Mouse (Mus musculus) neural tube, embryonic 12.5 days (tissue): ENCODE results near the gene Fam92b. TPM values are rescaled to one million over a fixed set of nuclear protein-coding genes. Genes with fewer than 3 reads are reported as not detected.

Experiments
- ATAC-seq: fragments of 200-750 bp; cut with Nextera tagmentation; 2 replicates; pipeline ENCODE4 v1.8.0; 2017; ENCODE audit warnings: low read depth, mild to moderate bottlenecking, moderate TSS enrichment, moderate library complexity; ENCODE audit not compliant: low FRiP score
- H3K27ac ChIP-seq: fragments of 300-500 bp; sonication (generic); 2 replicates; pipeline ENCODE4 v1.5.1; 2016
- H3K27me3 ChIP-seq: fragments of 300-500 bp; sonication (generic); replicated peaks from 2 replicates; pipeline ENCODE4 v1.6.1; 2016; ENCODE audit warnings: mild to moderate bottlenecking
- H3K36me3 ChIP-seq: fragments of 300-500 bp; sonication (generic); 2 replicates; pipeline ENCODE4 v1.6.1; 2016; ENCODE audit warnings: mild to moderate bottlenecking
- H3K4me1 ChIP-seq: fragments of 300-500 bp; sonication (generic); 2 replicates; pipeline ENCODE4 v1.6.1; 2016
- H3K4me2 ChIP-seq: fragments of 300-500 bp; sonication (generic); replicated peaks from 2 replicates; pipeline ENCODE4 v1.6.1; 2016; ENCODE audit warnings: mild to moderate bottlenecking
- H3K4me3 ChIP-seq: fragments of 300-500 bp; sonication (generic); 2 replicates; pipeline ENCODE4 v1.5.1; 2016
- H3K9ac ChIP-seq: fragments of 300-500 bp; sonication (generic); 2 replicates; pipeline ENCODE4 v1.6.1; 2016; ENCODE audit warnings: mild to moderate bottlenecking
- H3K9me3 ChIP-seq: fragments of 300-500 bp; sonication (generic); 2 replicates; pipeline ENCODE4 v1.6.1; 2016; ENCODE audit warnings: mild to moderate bottlenecking
- WGBS: fragments of 180-500 bp; shearing (Covaris S2); methylation state at CpG from one replicate; pipeline ENCODE4 v1.1.7; 2016; 5-methylcytosine and 5-hydroxymethylcytosine counted together
- polyA plus RNA-seq: library from polyadenylated mRNA; unstranded; fragments of >200 nt; fragmentation: Nextera tagmentation; extraction: Ambion mirVana; gene quantifications from 2 replicates; pipeline ENCODE4 v1.2.1, GENCODE M21; 2016

The Fam92b gene
- polyA plus RNA-seq, 1 experiment from 2014 or later = 1.3 TPM

DNA sequence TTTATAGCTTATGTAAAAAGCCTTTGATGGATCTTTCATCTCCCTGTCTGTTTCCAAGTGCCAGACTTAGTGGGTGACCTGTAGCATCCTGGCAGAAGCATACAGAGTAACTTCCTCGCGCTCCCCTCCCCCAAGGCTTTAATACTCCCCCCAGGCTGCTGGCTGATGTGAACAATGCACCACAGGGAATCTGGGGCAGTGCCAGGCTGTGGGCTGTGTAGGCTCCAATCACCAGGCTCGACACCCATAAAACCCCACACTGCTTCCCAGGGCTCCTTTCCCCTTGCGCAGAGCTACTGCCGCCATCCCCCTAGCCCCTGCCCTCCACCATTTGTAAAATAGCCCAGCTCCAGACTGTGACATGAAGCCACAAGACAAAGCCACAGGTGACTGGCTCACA is 9.4 kb downstream of the Fam92b start:
- Histone ChIP-seq H3K27ac (no peak overlapping the region), H3K9ac (no peak overlapping the region), H3K9me3 (no peaks in the 10 kb centered on the region), H3K36me3 (no peaks in the 10 kb centered on the region), H3K4me2 (peak overlapping the region; percentile 24; the same call in 1 of the 2 replicates), H3K4me1 (peaks cover 10% of the 10 kb centered on the region), H3K27me3 (no peaks in the 10 kb centered on the region), H3K4me3 (no peak overlapping the region)
- peak; percentile 76; the same call in 1 of the 2 replicates for ATAC-seq
- 22% methylated on average over 5 of the region's 5 CpGs for WGBS

DNA sequence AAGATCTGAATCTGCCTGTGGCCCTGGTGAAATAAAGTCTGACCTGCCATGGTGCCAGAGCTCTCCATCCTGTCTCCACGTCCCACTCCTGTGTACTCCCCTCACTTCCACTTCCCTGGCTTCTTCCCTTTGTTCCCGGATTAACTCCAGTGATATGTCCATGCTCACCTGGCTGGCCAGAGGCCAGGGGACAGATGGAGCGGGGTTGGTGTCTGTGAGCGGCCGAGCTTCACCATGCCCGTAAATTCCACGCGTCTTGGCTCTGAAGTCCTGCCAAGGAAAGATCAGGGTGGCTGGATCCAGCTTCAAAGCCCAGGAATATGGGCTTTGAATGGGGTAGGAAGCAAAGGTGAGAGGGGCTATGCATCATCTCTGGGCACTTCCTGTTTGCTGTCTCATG is 10.1 kb downstream of the Fam92b start:
- Histone ChIP-seq H3K9ac (no peak overlapping the region), H3K4me2 (no peak overlapping the region), H3K9me3 (no peaks in the 10 kb centered on the region), H3K27me3 (no peaks in the 10 kb centered on the region), H3K36me3 (no peaks in the 10 kb centered on the region), H3K27ac (no peak overlapping the region), H3K4me1 (peaks cover 10% of the 10 kb centered on the region), H3K4me3 (no peak overlapping the region)
- no peak for ATAC-seq
- 85% methylated on average over 8 of the region's 8 CpGs for WGBS

DNA sequence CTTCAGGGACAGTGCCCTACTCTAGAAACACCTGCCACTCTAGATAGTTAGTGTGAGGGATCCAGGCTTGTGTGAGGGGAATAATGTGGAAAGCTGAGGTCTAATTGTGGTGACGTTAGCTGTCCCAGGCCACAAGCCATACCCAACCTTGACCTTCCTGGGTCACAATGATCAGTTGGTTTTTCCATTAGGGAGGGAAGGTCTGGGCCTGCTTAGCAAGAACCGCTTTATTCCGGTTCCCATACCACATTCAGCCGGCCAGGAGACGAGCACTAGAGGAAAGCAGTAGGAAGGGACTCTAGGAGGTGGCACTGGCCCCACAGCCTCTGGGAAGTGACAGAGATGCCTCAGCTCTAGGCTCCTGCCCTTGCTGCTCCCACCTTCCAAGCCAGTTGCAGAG is 13.2 kb downstream of the Fam92b start:
- Histone ChIP-seq H3K9ac (no peak overlapping the region), H3K9me3 (no peaks in the 10 kb centered on the region), H3K36me3 (0 out of 2 replicates have a peak, but pooled peaks cover 4% of the 10 kb centered on the region), H3K4me1 (peaks cover 10% of the 10 kb centered on the region), H3K27me3 (0 out of 2 replicates have a peak, but pooled peaks cover 3% of the 10 kb centered on the region), H3K27ac (no peak overlapping the region), H3K4me3 (no peak overlapping the region), H3K4me2 (no peak overlapping the region)
- ATAC-seq = no peak
- 90% methylated on average over 5 of the region's 5 CpGs for WGBS

DNA sequence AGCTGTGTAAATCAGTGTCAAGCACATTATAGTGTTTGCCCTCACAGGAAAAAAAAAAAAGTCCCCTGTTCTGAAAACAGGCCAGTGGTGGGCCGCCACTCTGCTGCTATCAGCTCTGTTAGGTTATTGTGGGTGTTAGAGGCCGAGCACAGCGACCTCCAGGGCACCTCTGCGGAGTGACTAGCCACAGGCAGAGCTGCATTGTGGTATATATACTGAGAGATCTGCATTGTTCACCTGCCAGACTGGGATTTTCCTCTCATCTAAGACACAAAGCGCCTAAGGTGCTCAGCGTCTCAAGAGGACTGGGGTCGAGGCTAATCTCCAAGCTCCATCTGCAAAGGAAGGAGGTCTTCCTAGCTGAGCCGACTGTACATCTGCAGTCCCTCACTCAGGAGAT is 13.9 kb downstream of the Fam92b start:
- Histone ChIP-seq H3K9me3 (no peaks in the 10 kb centered on the region), H3K4me3 (no peak overlapping the region), H3K27ac (no peak overlapping the region), H3K36me3 (0 out of 2 replicates have a peak, but pooled peaks cover 4% of the 10 kb centered on the region), H3K4me1 (peaks cover 9% of the 10 kb centered on the region), H3K27me3 (0 out of 2 replicates have a peak, but pooled peaks cover 3% of the 10 kb centered on the region), H3K9ac (no peak overlapping the region), H3K4me2 (no peak overlapping the region)
- ATAC-seq = no peak
- 70% methylated on average over 8 of the region's 8 CpGs for WGBS

DNA sequence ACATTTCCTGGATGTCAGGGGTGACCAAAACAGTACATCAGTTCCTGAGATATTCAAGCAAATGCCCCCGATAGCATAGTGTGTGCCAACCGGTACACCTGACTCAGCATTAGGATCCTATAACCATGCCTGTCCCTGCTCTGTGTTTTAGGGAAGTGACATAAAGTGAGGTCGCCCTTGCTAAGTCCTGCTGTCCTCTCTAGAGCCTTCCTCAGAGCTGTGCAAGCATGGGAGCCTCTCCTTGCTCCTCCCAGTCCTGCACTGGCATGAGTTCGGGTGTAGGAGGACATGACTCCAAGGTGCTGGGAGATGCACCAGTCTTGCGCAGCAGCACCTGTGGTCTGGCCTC is 14.9 kb downstream of the Fam92b start:
- H3K9ac ChIP-seq = no peak overlapping the region
- H3K27ac ChIP-seq = no peak overlapping the region
- H3K9me3 ChIP-seq = no peaks in the 10 kb centered on the region
- no peak overlapping the region for H3K4me2 ChIP-seq
- H3K36me3 ChIP-seq = 0 out of 2 replicates have a peak, but pooled peaks cover 4% of the 10 kb centered on the region
- no peaks in the 10 kb centered on the region; the same call in 1 of the 2 replicates for H3K4me1 ChIP-seq
- H3K27me3 ChIP-seq = 0 out of 2 replicates have a peak, but pooled peaks cover 3% of the 10 kb centered on the region
- no peak overlapping the region for H3K4me3 ChIP-seq
- 88% methylated on average over 5 of the region's 5 CpGs for WGBS
- no peak for ATAC-seq

DNA sequence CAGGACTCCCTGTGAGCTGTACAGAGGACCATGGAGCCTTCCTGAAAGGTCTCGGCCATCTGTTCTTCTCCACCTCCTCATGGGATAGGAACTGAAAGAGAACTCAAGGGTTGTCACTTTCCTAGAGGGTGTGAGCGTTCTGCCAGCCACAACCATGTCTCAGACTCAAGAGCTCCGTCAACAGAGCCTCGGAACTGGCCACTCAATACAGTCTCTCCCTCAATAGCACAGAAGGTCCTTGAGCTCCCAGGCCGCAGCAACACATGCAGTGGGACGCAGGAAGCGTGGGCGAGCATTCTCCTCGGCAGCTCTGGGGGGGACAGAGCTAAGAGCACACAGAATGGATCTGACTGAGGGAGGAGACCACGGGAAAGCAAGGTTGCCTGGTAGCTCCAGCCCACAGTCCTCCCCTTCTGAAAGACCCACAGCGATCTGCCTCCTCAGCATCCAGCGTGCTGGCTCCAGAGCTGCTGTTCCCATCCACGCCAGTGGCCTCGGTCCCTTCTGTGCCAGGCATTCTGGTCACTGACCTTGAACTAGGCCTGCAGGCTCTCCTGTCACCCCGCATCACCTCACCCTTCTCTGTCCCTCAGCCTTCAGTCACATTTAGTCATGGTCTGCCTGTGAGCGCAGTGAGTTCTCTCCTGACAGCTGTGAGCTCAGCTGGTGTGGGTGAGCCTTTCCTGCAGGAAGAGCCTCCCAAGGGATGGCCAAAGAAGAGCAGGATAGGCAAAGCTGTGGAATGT is 15.4 kb downstream of the Fam92b start:
- H3K27me3 ChIP-seq = 0 out of 2 replicates have a peak, but pooled peaks cover 3% of the 10 kb centered on the region
- no peak overlapping the region for H3K27ac ChIP-seq
- no peaks in the 10 kb centered on the region; the same call in 1 of the 2 replicates for H3K4me1 ChIP-seq
- H3K4me2 ChIP-seq = no peak overlapping the region
- no peak overlapping the region for H3K4me3 ChIP-seq
- no peaks in the 10 kb centered on the region for H3K9me3 ChIP-seq
- ATAC-seq = no peak
- H3K9ac ChIP-seq = no peak overlapping the region
- H3K36me3 ChIP-seq = 0 out of 2 replicates have a peak, but pooled peaks cover 4% of the 10 kb centered on the region
- 83% methylated on average over 16 of the region's 16 CpGs for WGBS

DNA sequence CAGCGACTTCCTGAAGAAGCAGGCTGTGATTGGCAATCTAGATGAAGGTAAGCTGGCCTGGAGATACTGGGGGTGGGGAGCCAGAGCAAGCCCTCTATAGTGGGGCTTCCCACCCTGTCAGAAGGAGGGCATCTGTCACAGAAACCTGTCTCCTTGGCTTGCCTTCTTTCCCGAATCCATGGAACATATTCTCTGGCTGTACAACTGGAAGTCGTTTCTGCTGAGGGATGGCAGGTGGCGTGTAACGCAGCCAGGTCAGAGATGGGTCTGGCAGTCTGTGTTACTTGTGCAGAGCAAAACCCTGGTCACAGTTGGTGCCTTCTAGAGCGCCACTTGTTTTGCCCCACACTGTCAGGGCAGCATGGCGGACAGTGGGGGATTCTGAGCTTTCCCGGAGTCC is 16.9 kb downstream of the Fam92b start:
- no peak for ATAC-seq
- H3K4me3 ChIP-seq = no peak overlapping the region
- H3K27me3 ChIP-seq = 0 out of 2 replicates have a peak, but pooled peaks cover 3% of the 10 kb centered on the region
- 0 out of 2 replicates have a peak, but pooled peaks cover 4% of the 10 kb centered on the region for H3K36me3 ChIP-seq
- no peak overlapping the region for H3K27ac ChIP-seq
- H3K9ac ChIP-seq = no peak overlapping the region
- no peak overlapping the region for H3K4me2 ChIP-seq
- WGBS = 90% methylated on average over 8 of the region's 8 CpGs
- peaks cover 7% of the 10 kb centered on the region; the same call in 1 of the 2 replicates for H3K4me1 ChIP-seq
- H3K9me3 ChIP-seq = no peaks in the 10 kb centered on the region

DNA sequence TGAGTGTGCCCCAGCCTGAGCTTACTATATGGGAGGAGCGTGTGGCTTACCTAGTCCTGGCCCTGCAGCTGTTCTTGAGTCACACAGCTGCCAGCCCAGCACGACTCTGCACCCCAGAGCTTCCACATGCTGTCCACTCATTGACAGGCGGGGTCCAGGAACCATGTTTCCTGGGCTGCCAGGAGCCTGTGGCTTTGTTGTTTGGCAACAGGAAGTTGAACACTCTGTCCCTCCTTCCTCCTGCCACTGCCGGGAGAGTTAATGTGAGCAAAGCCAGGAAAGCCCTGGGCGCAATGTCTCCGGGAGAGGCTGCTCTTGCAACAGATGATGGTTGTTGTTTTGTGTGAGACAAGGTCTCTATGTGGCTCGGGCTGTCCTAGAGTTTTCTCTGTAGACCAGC is 24.6 kb downstream of the Fam92b start:
- H3K4me3 ChIP-seq = no peak overlapping the region
- H3K9me3 ChIP-seq = no peaks in the 10 kb centered on the region
- H3K4me1 ChIP-seq = peaks cover 15% of the 10 kb centered on the region
- no peak for ATAC-seq
- no peak overlapping the region for H3K9ac ChIP-seq
- H3K27ac ChIP-seq = no peak overlapping the region
- WGBS = 65% methylated on average over 7 of the region's 7 CpGs
- no peaks in the 10 kb centered on the region for H3K27me3 ChIP-seq
- H3K4me2 ChIP-seq = no peak overlapping the region
- H3K36me3 ChIP-seq = peaks cover 8% of the 10 kb centered on the region; the same call in 1 of the 2 replicates

DNA sequence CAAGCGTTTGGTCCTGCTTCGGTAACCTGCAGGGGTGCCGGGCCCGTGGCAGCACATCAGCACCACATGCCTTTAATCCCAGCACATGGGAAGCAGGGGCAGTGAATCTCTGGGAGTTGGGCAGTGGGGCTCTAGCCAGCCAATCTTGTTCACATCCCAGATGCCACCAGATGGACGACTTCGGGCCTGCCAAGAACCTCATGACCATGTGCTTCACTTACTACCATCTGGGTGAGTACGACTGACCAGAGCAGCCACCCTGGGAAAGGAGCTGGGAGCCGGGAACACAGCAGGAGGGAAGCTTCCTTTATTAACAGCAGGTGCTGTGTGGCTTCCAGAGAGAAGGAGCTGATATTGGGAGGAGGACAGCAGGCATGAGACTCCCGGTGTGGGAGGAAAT is 26.1 kb downstream of the Fam92b start:
- H3K4me2 ChIP-seq = no peak overlapping the region
- no peak for ATAC-seq
- H3K27ac ChIP-seq = no peak overlapping the region
- no peak overlapping the region for H3K9ac ChIP-seq
- no peaks in the 10 kb centered on the region for H3K27me3 ChIP-seq
- H3K4me3 ChIP-seq = no peak overlapping the region
- no peaks in the 10 kb centered on the region for H3K9me3 ChIP-seq
- peaks cover 15% of the 10 kb centered on the region for H3K4me1 ChIP-seq
- H3K36me3 ChIP-seq = peaks cover 12% of the 10 kb centered on the region; the same call in 1 of the 2 replicates
- 72% methylated on average over 9 of the region's 9 CpGs for WGBS

DNA sequence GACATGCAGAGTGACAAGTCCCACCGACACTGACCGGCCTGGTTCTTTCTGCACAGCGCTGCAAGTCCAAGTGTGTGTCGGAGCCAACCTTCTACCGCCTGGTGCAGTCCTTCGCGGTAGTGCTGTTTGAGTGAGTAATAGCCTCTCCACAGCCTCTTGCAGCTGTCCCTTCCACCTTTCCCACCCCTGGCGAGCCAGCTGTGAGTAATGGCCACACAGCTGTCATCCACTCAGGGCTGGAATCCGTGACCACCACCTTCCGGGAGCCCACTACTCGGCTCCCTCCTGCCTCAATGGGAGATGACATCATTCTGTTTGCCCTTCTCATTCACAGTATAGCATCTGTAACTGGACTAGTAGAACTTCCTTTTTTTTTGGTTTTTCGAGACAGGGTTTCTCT is 27.2 kb downstream of the Fam92b start:
- ATAC-seq = no peak
- 60% methylated on average over 12 of the region's 12 CpGs for WGBS
- H3K36me3 ChIP-seq = peaks cover 13% of the 10 kb centered on the region; the same call in 1 of the 2 replicates

DNA sequence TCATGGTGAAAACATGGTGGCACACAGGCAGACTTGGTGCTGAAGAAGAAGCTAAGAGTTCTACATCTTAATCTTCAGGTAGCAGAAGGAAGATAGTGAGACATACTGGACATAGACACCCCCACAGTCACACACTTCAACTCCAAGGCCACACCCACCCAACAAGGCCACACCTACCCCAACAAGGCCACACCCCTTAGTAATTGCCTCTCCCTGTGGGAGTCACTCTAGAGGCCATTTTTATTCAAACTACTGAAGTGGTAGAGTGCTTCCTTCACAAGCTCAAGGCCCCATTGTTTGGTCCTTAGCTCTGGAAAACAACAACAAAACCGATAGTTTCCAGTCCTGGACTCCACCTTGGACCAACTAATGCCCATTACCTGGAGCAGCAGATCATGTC is 31.2 kb downstream of the Fam92b start:
- H3K9me3 ChIP-seq = no peaks in the 10 kb centered on the region
- no peak for ATAC-seq
- WGBS = 87% methylated on average over 1 of the region's 1 CpGs

More for the DNA sequence above, 27.2 kb downstream of the Fam92b start:
- Histone ChIP-seq H3K9ac (no peak overlapping the region), H3K27ac (no peak overlapping the region), H3K4me1 (peaks cover 8% of the 10 kb centered on the region), H3K4me3 (no peak overlapping the region), H3K27me3 (no peaks in the 10 kb centered on the region), H3K9me3 (no peaks in the 10 kb centered on the region), H3K4me2 (no peak overlapping the region)

DNA sequence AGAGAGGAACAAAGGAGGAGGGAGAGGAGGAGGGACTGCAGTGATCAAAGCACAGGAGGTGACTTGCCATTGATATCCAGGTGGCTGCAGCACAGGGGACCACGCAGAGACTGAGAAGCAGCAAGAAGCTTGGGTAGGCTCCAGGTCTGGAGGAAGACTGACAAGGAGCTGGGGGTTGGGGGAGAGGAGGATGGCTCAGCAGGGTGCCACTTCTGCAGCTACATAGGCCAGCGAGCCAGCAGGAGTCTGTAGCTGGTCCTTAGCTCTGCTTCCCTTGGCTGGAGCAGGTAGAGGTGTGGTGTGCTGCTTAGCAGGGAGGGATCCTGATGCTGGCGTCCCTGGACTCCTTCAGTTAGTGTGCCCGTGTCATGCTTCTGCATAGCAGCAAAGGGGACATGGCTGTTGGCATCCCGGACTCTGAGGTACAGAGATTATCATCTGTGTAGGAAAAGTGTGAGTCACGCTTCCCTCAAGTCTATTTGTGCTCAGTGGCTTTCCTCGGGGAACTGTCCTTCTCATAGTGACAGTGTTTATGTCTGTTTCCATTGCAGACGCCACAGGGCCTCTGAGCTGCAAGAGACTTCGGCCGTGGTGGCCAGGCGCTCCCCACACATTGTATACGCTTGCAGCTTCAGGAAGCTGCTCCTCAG is 32.5 kb downstream of the Fam92b start:
- ATAC-seq = no peak
- 0 out of 2 replicates have a peak, but pooled peaks cover 5% of the 10 kb centered on the region for H3K36me3 ChIP-seq
- H3K27me3 ChIP-seq = no peaks in the 10 kb centered on the region
- peaks cover 15% of the 10 kb centered on the region for H3K4me1 ChIP-seq
- H3K4me3 ChIP-seq = no peak overlapping the region
- 63% methylated on average over 12 of the region's 12 CpGs for WGBS
- no peak overlapping the region for H3K27ac ChIP-seq
- no peak overlapping the region for H3K9ac ChIP-seq
- no peaks in the 10 kb centered on the region for H3K9me3 ChIP-seq
- H3K4me2 ChIP-seq = no peak overlapping the region

More for the DNA sequence above, 31.2 kb downstream of the Fam92b start:
- H3K4me2 ChIP-seq = no peak overlapping the region
- H3K4me3 ChIP-seq = no peak overlapping the region
- H3K27ac ChIP-seq = no peak overlapping the region
- peaks cover 15% of the 10 kb centered on the region for H3K4me1 ChIP-seq
- no peak overlapping the region for H3K9ac ChIP-seq
- peaks cover 7% of the 10 kb centered on the region; the same call in 1 of the 2 replicates for H3K36me3 ChIP-seq
- no peaks in the 10 kb centered on the region for H3K27me3 ChIP-seq
